Comparison of ENCODE assay signal across 1 mouse cellular context in the genomic region with DNA sequence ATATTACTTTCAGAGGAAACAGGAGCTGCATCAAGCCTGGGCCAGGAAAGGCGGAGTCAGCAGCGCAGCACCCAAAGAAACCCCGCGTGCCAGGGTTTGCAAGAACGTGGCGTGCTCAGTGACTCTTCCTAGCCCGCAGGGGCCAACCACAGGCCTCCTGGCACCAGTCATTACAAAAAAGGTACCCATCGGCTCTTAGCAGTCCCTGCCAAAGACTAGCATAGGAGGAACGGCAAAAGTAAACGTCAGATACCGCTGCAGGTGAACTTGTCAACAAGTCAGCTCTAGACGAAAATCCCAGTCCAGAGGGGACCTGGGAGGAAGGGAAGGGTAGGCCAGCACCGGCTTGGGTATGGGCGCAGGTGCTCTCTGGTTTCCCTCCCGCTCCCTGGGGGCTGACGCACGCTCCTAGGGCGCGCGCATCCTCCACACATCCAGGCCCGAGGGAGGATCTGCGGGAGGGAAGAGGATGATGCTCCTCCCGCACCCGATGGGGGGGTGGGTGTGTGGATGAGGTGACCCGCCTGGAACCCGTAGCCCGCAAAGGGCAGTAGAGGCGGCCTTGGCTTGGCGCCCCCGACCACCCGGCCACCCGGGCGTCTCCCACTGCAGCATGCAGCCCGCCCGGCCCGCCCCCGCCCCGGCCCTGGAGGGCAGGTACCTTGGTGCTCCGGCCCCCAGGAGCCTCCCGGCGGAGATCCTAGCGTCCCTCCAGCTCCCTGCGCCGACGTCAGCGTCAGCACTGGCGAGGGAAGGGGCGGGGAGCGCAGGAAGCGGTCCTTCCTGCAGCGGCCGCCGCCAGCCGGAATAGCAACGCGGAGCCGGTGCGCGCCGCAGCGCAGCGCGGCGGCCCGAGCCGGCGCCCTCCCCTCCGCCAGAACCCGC.
TF ChIP-seq lines count a peak whose summit lies in the region.

No protein-coding gene starts in this region.

TF ChIP-seq in C2C12, 6 proteins besides CTCF, POLR2A, EP300 and RAD21:
- TF ChIP-seq MAX (IDR thresholded peaks at IDR 0.05) (peak; percentile 12), CEBPB (IDR thresholded peaks at IDR 0.05; ENCODE audit: low read depth) (no peak)
TF ChIP-seq in C2C12: peak in this region for 1.
